ENCODE assay signal across 8 mouse cellular contexts in genomic region chr13:62684608-62685286, GRCm38 (mm10).
DNase-seq lines count a peak whose midpoint lies in the region; ATAC-seq lines count a peak whose summit lies in the region.
"Not testable (repeated sequence)": the region's sequence is repeated elsewhere in the genome, so short reads cannot be mapped to it uniquely, and the experiment has no call there.

No protein-coding gene starts in this region.

- not testable (repeated sequence) for H3K4me1 ChIP-seq in erythroblast, embryonic 14.5 days (ENCODE audit: control insufficient read depth); heart, embryonic 11.5 days (ENCODE audit: control insufficient read depth, insufficient read depth, low read length); kidney, embryonic 14.5 days (ENCODE audit: control insufficient read depth, insufficient read depth, low read length); limb, embryonic 13.5 days; midbrain, embryonic 14.5 days (ENCODE audit: control insufficient read depth, insufficient read depth, low read length)

- peak; percentile 64 to 68 for DNase-seq in B cell, adult 2 months
- peak; percentile 34 for DNase-seq in brain, embryonic 18.5 days (ENCODE audit: low read depth, low spot score)
- DNase-seq in midbrain, embryonic 14.5 days = peak; percentile 70
- DNase-seq in spleen, adult 12 weeks (ENCODE audit: low spot score) = peak; percentile 35

- ATAC-seq in heart, embryonic 11.5 days (replicated peaks; ENCODE audit: insufficient number of reproducible peaks, low FRiP score, low TSS enrichment) = peak; percentile 98
- ATAC-seq in kidney, embryonic 14.5 days (ENCODE audit: low FRiP score, low TSS enrichment) = peak; percentile 100
- ATAC-seq in limb, embryonic 13.5 days (ENCODE audit: low FRiP score, low read depth) = peak; percentile 99
- ATAC-seq in midbrain, embryonic 14.5 days (ENCODE audit: low FRiP score, low TSS enrichment) = peak; percentile 100

- peak overlapping the region; percentile 60 for H3K4me2 ChIP-seq in heart, embryonic 11.5 days
- peak overlapping the region; percentile 32 for H3K4me2 ChIP-seq in kidney, embryonic 14.5 days (replicated peaks; ENCODE audit: low read depth, low read length)
- H3K4me2 ChIP-seq in limb, embryonic 13.5 days (replicated peaks) = peak overlapping the region; percentile 61
- H3K4me2 ChIP-seq in midbrain, embryonic 14.5 days (ENCODE audit: low read length) = peak overlapping the region; percentile 50

- H3K4me3 ChIP-seq in erythroblast, embryonic 14.5 days (replicated peaks) = peak overlapping the region; percentile 62
- peak overlapping the region; percentile 46 for H3K4me3 ChIP-seq in heart, embryonic 11.5 days (ENCODE audit: low read depth, low read length)
- peak overlapping the region; percentile 45 for H3K4me3 ChIP-seq in kidney, embryonic 14.5 days (ENCODE audit: low read length)
- peak overlapping the region; percentile 53 for H3K4me3 ChIP-seq in limb, embryonic 13.5 days
- peak overlapping the region; percentile 42 for H3K4me3 ChIP-seq in midbrain, embryonic 14.5 days (replicated peaks; ENCODE audit: low read depth, low read length)

- H3K9me3 ChIP-seq in erythroblast, embryonic 14.5 days (ENCODE audit: control insufficient read depth, low read length); heart, embryonic 11.5 days (replicated peaks; ENCODE audit: control insufficient read depth, low read length): not testable (repeated sequence)
- peaks cover 11% of the 10 kb centered on the region for H3K9me3 ChIP-seq in kidney, embryonic 14.5 days (ENCODE audit: control insufficient read depth, low read length)
- H3K9me3 ChIP-seq in limb, embryonic 13.5 days = peaks cover 23% of the 10 kb centered on the region
- H3K9me3 ChIP-seq in midbrain, embryonic 14.5 days (ENCODE audit: control insufficient read depth, low read length) = peaks cover 11% of the 10 kb centered on the region

- 2% methylated on average over 17 of the region's 20 CpGs for WGBS in heart, embryonic 11.5 days (ENCODE audit: insufficient replicate concordance)
- WGBS in kidney, embryonic 14.5 days = 2% methylated on average over 15 of the region's 20 CpGs
- 2% methylated on average over 20 of the region's 20 CpGs for WGBS in limb, embryonic 13.5 days
- WGBS in midbrain, embryonic 14.5 days = 2% methylated on average over 17 of the region's 20 CpGs

- H3K27ac ChIP-seq in heart, embryonic 11.5 days (ENCODE audit: low read depth, low read length); kidney, embryonic 14.5 days (ENCODE audit: low read depth, low read length): not testable (repeated sequence)
- H3K27ac ChIP-seq in limb, embryonic 13.5 days = peak overlapping the region; percentile 39; the same call in 1 of the 2 replicates
- H3K27ac ChIP-seq in midbrain, embryonic 14.5 days (replicated peaks; ENCODE audit: low read depth, low read length) = peak overlapping the region; percentile 49; the same call in 1 of the 2 replicates

- not testable (repeated sequence) for H3K36me3 ChIP-seq in erythroblast, embryonic 14.5 days (ENCODE audit: control insufficient read depth); heart, embryonic 11.5 days (ENCODE audit: control insufficient read depth, insufficient read depth, low read length); kidney, embryonic 14.5 days (ENCODE audit: control insufficient read depth, insufficient read depth, low read length); midbrain, embryonic 14.5 days (ENCODE audit: control insufficient read depth, insufficient read depth, low read length)
- H3K36me3 ChIP-seq in limb, embryonic 13.5 days = peaks cover 25% of the 10 kb centered on the region

- not testable (repeated sequence) for H3K27me3 ChIP-seq in erythroblast, embryonic 14.5 days (ENCODE audit: control insufficient read depth); heart, embryonic 11.5 days (ENCODE audit: control insufficient read depth, insufficient read depth, low read length); kidney, embryonic 14.5 days (ENCODE audit: control insufficient read depth, insufficient read depth, low read length); limb, embryonic 13.5 days; midbrain, embryonic 14.5 days (ENCODE audit: control insufficient read depth, insufficient read depth, low read length)

- peak overlapping the region; percentile 58; the same call in 1 of the 2 replicates for H3K9ac ChIP-seq in heart, embryonic 11.5 days (ENCODE audit: low read depth, low read length)
- H3K9ac ChIP-seq in kidney, embryonic 14.5 days (ENCODE audit: low read depth, low read length) = peak overlapping the region; percentile 47; the same call in 1 of the 2 replicates
- H3K9ac ChIP-seq in limb, embryonic 13.5 days = peak overlapping the region; percentile 72
- peak overlapping the region; percentile 37; the same call in 1 of the 2 replicates for H3K9ac ChIP-seq in midbrain, embryonic 14.5 days (replicated peaks; ENCODE audit: low read length)
